Mouse (Mus musculus): ENCODE results near the gene Tinf2. TPM values are rescaled to one million over a fixed set of nuclear protein-coding genes. Genes with fewer than 3 reads are reported as not detected.
A peak's percentile ranks its signal among the peaks of the same experiment; 100 is the strongest.

Gene Tinf2
- polyA plus RNA-seq, 1 experiment from 2014 or later: 38.7 TPM

DNA sequence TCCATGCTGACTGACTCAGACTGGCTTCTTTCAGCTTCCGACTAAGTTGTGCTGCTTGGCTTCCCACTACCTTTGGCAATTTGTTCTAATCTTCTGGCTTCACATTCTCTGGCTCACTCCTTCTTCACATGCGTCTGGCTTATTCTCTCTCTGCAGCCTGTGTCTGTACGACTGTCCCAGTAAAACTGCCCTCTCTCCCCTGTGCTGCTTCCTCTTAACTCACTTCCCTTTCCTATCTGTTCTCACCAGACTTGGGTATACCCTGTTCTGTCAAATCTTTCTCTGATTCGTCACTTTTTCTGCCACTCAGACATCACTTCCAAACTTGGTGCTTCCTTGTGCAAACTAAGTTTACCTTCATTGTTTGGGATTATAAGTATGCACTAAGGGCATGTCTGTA lies 15.6 kb upstream of the Tinf2 start:
- Histone ChIP-seq H3K4me3 (replicated peaks) (no peak overlapping the region), H3K36me3 (no peaks in the 10 kb centered on the region), H3K4me1 (replicated peaks) (no peaks in the 10 kb centered on the region), H3K27ac (no peak overlapping the region), H3K27me3 (replicated peaks) (no peaks in the 10 kb centered on the region), H3K4me2 (replicated peaks) (no peak overlapping the region), H3K9ac (no peak overlapping the region), H3K9me3 (no peaks in the 10 kb centered on the region)
- WGBS: 79% methylated on average over 4 of the region's 4 CpGs
- ATAC-seq: no peak

DNA sequence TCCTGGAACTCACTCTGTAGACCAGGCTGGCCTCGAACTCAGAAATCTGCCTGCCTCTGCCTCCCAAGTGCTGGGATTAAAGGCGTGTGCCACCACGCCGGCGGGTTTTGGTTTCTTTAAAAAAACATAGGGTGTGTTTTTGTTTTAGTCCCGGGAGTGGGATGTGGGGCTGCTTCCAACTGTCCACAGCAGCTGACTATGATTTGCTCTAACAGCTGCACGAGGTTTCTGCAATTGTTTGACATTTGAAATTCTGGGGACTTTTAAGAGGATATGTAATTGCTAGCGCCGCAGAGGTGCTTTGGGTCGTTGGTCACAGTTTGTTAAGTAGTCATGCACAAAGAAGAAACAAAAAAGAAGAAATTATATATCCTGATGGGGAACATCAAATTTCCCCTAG lies 7.8 kb upstream of the Tinf2 start:
- no peaks in the 10 kb centered on the region for H3K27me3 ChIP-seq (replicated peaks)
- H3K4me2 ChIP-seq (replicated peaks): no peak overlapping the region
- H3K27ac ChIP-seq: no peak overlapping the region
- H3K9ac ChIP-seq: no peak overlapping the region
- 70% methylated on average over 10 of the region's 10 CpGs for WGBS
- no peaks in the 10 kb centered on the region for H3K4me1 ChIP-seq (replicated peaks)
- no peaks in the 10 kb centered on the region for H3K36me3 ChIP-seq
- no peak for ATAC-seq
- H3K9me3 ChIP-seq: no peaks in the 10 kb centered on the region
- H3K4me3 ChIP-seq (replicated peaks): no peak overlapping the region

DNA sequence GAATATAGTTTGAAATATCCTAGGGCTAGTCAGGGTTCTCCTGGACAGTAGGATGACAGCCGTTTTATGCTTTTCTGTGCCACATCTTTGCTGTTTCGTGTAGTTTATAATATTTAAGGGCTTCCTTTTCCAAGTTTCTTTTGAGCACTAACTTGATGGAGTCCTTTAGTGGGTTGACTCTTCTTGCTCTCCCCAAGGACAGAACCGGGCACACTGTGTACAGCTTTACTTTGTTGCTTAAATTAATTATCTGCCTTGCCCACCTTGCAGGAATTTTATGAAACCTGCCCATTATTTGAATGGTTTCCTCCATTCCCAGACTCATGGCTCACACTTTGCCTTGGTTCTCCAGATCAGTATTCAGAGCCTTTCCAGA lies 486 bp upstream of the Tinf2 start:
- Histone ChIP-seq H3K4me3 (replicated peaks) (peak overlapping the region; percentile 76), H3K27ac (no peak overlapping the region), H3K9ac (peak overlapping the region; percentile 76), H3K27me3 (replicated peaks) (no peaks in the 10 kb centered on the region), H3K36me3 (peaks cover 21% of the 10 kb centered on the region), H3K4me1 (replicated peaks) (peaks cover 8% of the 10 kb centered on the region), H3K9me3 (no peaks in the 10 kb centered on the region), H3K4me2 (replicated peaks) (peak overlapping the region; percentile 83)
- peak; percentile 27 for ATAC-seq
- 14% methylated on average over 3 of the region's 3 CpGs for WGBS

DNA sequence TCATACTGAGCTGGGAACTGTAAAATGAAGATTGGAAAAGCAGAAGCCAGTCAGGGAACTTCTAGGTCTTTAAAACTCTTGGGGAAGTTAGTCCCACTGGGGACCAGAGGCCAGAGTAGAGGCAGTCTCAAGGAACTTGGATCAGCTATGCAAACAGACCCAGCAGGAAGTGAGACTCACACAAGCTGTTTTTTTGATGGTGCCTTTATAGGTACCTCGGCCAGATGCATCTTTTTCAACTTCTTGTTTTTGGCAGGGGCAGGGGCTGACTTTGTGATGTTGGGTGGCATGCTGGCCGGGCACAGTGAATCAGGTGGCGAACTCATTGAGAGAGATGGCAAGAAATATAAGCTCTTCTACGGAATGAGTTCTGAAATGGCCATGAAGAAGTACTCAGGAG lies 4.0 kb downstream of the Tinf2 start:
- peaks cover 14% of the 10 kb centered on the region for H3K4me1 ChIP-seq (replicated peaks)
- no peak overlapping the region for H3K4me3 ChIP-seq (replicated peaks)
- no peak for ATAC-seq
- 82% methylated on average over 4 of the region's 4 CpGs for WGBS
- peaks cover 34% of the 10 kb centered on the region for H3K36me3 ChIP-seq
- H3K9ac ChIP-seq: no peak overlapping the region
- no peak overlapping the region for H3K4me2 ChIP-seq (replicated peaks)
- no peaks in the 10 kb centered on the region for H3K9me3 ChIP-seq
- no peak overlapping the region for H3K27ac ChIP-seq
- no peaks in the 10 kb centered on the region for H3K27me3 ChIP-seq (replicated peaks)

DNA sequence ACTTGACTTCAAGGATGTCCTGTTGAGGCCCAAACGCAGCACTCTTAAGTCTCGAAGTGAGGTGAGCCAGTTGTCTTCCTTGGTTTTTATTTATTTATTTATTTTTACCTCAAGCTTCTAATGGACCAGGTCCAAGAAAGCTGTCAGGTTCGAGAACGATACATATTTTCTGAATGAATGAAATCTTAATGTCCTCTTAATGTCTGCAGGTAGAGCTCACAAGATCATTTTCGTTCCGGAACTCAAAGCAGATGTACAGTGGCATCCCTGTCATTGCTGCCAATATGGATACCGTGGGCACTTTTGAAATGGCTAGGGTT lies 8.9 kb downstream of the Tinf2 start:
- H3K27ac ChIP-seq: no peak overlapping the region

DNA sequence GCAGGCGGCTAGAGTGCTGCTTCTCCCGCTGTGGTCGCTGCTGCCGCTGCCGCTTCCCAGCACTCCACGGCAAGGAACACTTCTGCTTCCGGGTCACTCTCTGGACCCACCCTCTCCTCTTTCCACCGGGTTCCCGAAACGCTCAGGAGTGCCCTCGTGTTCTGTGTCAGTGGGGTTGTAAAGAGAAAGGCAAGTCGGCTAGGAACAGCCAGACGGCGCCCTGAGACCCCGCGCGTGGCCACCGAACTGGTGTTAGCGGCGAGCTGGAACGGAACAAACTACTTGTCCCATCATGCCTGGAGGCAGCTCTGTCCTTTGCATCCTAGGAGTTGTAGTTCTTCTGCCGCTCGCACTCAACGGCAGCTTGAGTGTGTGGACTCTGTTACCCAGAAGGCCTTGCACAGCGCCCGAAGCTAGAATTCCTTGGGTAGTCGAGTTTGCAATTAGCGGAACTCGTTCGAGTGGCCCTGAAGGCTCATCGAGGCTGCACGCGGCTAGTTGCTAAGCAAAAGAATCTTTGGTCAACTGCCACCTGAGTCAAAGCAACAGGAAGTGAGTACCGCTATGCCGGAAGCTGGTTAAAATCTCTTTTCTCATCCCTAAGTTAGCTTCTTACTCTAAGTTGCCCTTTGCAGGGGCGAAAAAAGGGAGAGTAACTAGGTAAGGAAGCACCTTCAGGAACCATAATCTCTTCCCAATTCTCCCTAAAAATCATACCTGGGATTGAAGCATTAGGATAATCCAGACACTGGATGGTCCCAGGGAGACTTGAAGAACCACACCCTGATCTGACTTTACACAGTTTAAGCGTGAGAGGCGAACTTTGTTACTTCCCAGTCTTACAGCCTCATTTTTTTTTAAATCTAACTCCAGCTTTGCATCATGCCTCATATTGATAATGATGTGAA lies 9.5 kb downstream of the Tinf2 start, which contains the start of the genes Gmpr2 and Nedd8:
Gene Gmpr2, plus strand, starts transcription at position 109 of the 908 bp plus-strand sequence.
Gene Nedd8, minus strand, starts transcription at position 292 of the 908 bp plus-strand sequence.
- peak within 1 kb of the TSS; percentile 72 for H3K4me2 ChIP-seq (replicated peaks)
- H3K9ac ChIP-seq: peak within 1 kb of the TSS; percentile 73
- H3K27me3 ChIP-seq (replicated peaks): no peaks in the 10 kb centered on the region
- H3K9me3 ChIP-seq: no peaks in the 10 kb centered on the region
- peak within 1 kb of the TSS; percentile 75 for H3K27ac ChIP-seq
- peaks cover 17% of the 10 kb centered on the region; the same call in 1 of the 2 replicates for H3K4me1 ChIP-seq (replicated peaks)
- peak; percentile 99 for ATAC-seq
- peaks cover 15% of the 10 kb centered on the region for H3K36me3 ChIP-seq
- under 1% methylated on average over 38 of the region's 38 CpGs for WGBS
- peak within 1 kb of the TSS; percentile 65 for H3K4me3 ChIP-seq (replicated peaks)

More for the DNA sequence above, 8.9 kb downstream of the Tinf2 start:
- Histone ChIP-seq H3K4me3 (replicated peaks) (peak overlapping the region; percentile 65), H3K9ac (no peak overlapping the region), H3K4me1 (replicated peaks) (peaks cover 17% of the 10 kb centered on the region; the same call in 1 of the 2 replicates), H3K4me2 (replicated peaks) (peak overlapping the region; percentile 72), H3K27me3 (replicated peaks) (no peaks in the 10 kb centered on the region), H3K36me3 (peaks cover 17% of the 10 kb centered on the region), H3K9me3 (no peaks in the 10 kb centered on the region)
- WGBS: 70% methylated on average over 7 of the region's 7 CpGs
- no peak for ATAC-seq

DNA sequence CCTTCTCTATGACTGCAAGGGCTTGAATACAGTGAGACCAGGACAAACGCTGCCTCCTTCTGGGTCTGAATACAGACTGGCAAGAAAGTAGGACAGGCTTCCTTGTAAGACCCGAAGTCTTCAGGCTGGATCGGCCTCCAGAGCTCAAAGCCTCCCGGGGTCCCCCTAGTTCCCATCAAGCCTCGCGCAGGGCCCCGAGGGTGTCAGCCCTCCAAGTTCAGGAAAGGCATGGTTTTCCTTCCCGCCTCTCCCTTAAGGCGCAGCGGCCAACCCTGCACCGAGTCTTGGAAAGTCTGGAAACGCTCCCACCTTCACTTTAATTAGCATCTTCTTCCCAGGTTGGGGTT lies 10.2 kb downstream of the Tinf2 start:
- WGBS: under 1% methylated on average over 12 of the region's 12 CpGs
- Histone ChIP-seq H3K4me2 (replicated peaks) (peak overlapping the region; percentile 72), H3K27ac (peak overlapping the region; percentile 75), H3K4me3 (replicated peaks) (peak overlapping the region; percentile 65), H3K9ac (peak overlapping the region; percentile 73), H3K36me3 (peaks cover 10% of the 10 kb centered on the region; the same call in 1 of the 2 replicates), H3K27me3 (replicated peaks) (no peaks in the 10 kb centered on the region), H3K4me1 (replicated peaks) (peaks cover 17% of the 10 kb centered on the region; the same call in 1 of the 2 replicates), H3K9me3 (no peaks in the 10 kb centered on the region)
- peak; percentile 54 for ATAC-seq

DNA sequence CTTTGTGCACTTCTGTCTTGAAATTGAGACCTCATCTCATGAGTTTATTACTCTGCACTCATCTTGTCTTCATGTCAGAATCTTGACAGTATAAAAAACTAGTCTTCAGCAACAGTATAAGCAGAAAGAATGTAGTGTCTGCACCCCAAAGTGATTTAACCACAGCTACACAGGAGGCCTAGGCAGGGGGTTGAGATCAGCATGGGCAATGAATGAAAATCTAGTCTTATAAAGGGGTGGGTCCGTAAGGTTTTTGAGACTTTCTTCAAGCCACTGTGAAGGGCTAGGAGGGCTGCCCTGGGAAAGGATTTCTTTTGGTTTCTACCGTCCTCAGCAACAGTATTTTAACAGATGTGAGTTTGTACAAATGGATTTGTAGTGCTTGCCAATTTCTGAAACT lies 21.0 kb downstream of the Tinf2 start:
- Histone ChIP-seq H3K27ac (0 out of 2 replicates have a peak overlapping the region, but pooled peaks have one; percentile 17), H3K9ac (no peak overlapping the region), H3K4me3 (replicated peaks) (peak overlapping the region; percentile 61), H3K27me3 (replicated peaks) (no peaks in the 10 kb centered on the region), H3K4me2 (replicated peaks) (peak overlapping the region; percentile 61; the same call in 1 of the 2 replicates), H3K9me3 (no peaks in the 10 kb centered on the region), H3K4me1 (replicated peaks) (peaks cover 4% of the 10 kb centered on the region; the same call in 1 of the 2 replicates), H3K36me3 (peaks cover 12% of the 10 kb centered on the region)
- WGBS: 59% methylated on average over 2 of the region's 2 CpGs
- ATAC-seq: peak; percentile 1; the same call in 1 of the 2 replicates

DNA sequence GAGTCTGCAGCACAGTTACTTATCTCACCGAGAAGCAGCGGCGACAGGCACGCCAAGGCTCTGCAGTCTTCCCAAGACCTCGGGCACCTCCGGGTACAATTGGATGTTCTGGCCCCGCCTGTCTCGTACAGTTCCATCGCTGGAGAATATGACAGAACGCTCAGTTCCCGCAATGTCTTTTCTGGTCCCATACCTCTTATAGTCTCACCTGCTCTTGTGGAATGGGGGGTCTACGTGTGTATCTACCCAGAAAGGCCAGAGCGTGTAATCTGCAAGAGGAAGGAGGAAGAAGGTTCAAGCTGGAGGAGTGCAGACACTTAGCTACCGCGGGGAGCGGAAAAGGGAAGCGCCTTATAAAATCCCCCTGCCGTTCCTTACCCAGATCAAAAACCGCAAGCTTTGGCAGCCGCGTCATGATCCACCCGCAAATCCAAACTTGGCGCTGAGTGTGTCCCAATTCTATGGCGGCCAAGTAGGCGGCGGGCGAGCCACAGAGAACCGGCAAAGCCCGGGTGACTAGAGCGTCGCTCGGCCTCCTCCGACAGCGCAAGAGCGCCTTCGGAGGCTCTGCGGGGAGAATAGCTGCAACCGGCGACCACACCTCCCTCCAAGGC lies 21.6 kb downstream of the Tinf2 start, which contains the start of gene Mdp1:
Gene Mdp1, minus strand, starts transcription at position 549 of the 614 bp plus-strand sequence.
- H3K27me3 ChIP-seq (replicated peaks): no peaks in the 10 kb centered on the region
- H3K27ac ChIP-seq: peak within 1 kb of the TSS; percentile 60; the same call in 1 of the 2 replicates
- peak; percentile 92 for ATAC-seq
- H3K36me3 ChIP-seq: peaks cover 12% of the 10 kb centered on the region
- peak within 1 kb of the TSS; percentile 61 for H3K4me2 ChIP-seq (replicated peaks)
- H3K4me3 ChIP-seq (replicated peaks): peak within 1 kb of the TSS; percentile 61
- H3K9me3 ChIP-seq: no peaks in the 10 kb centered on the region
- under 1% methylated on average over 39 of the region's 39 CpGs for WGBS
- H3K4me1 ChIP-seq (replicated peaks): peaks cover 4% of the 10 kb centered on the region; the same call in 1 of the 2 replicates
- peak within 1 kb of the TSS; percentile 74 for H3K9ac ChIP-seq

DNA sequence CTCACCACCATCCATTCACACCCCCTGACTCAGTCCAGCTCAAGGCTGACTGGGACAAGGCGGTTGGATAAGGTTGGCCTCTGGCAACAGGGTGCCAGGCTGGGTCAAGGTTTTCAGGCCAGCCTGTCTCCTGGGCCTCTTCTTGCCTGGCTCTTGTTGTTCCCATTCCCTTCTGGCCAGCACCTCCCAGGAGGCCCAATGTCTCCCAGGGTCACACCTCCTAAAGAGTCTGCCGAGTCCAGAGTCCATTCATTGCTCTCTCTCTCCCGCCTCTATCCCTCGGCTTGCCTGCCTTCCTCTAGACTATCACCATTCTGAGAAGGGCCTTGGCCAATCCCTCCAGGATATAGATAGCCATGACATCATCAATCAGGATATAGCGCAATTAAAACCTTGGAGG lies 23.6 kb downstream of the Tinf2 start:
- 0 out of 2 replicates have a peak overlapping the region, but pooled peaks have one; percentile 9 for H3K4me2 ChIP-seq (replicated peaks)

DNA sequence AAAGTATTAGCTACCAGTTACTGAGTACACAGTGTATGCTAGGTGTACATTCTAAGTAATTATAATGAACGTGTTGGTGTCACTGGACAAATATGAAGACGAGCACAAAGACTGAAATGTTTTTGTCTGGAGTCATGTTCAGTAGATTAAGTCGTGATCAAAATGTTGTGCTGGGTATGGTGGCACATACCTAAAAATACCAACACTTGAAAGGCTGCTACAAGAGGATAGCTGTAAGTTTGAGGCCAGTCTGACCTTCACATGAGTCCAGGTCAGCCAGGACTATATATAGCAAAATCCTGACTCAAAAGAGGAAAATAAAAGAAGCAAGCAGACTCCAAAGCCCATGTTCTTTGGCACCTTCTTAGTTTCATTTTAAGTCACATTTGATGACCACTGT lies 24.7 kb downstream of the Tinf2 start:
- no peak overlapping the region for H3K27ac ChIP-seq
- WGBS: 84% methylated on average over 3 of the region's 3 CpGs
- ATAC-seq: no peak

More for the DNA sequence above, 23.6 kb downstream of the Tinf2 start:
- 63% methylated on average over 5 of the region's 5 CpGs for WGBS
- no peaks in the 10 kb centered on the region for H3K9me3 ChIP-seq
- no peaks in the 10 kb centered on the region for H3K27me3 ChIP-seq (replicated peaks)
- peak overlapping the region; percentile 54; the same call in 1 of the 2 replicates for H3K27ac ChIP-seq
- peaks cover 5% of the 10 kb centered on the region; the same call in 1 of the 2 replicates for H3K36me3 ChIP-seq
- peaks cover 4% of the 10 kb centered on the region; the same call in 1 of the 2 replicates for H3K4me1 ChIP-seq (replicated peaks)
- ATAC-seq: peak; percentile 89
- no peak overlapping the region for H3K9ac ChIP-seq
- H3K4me3 ChIP-seq (replicated peaks): no peak overlapping the region

DNA sequence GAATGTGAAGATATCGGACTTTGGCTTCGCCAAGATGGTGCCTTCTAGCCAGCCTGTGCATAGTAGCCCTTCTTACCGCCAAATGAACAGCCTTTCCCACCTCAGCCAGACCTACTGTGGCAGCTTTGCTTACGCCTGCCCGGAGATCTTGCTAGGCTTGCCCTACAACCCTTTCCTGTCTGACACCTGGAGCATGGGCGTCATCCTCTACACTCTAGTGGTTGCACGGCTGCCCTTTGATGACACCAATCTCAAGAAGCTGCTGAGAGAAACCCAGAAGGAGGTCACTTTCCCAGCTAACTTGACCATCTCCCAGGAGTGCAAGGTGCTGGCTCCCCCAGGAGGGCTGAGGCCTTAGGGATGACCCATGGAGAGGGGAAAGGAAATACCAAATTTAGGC lies 30.1 kb downstream of the Tinf2 start:
- Histone ChIP-seq H3K27me3 (replicated peaks) (no peaks in the 10 kb centered on the region), H3K27ac (no peak overlapping the region), H3K9me3 (no peaks in the 10 kb centered on the region), H3K9ac (no peak overlapping the region), H3K4me3 (replicated peaks) (no peak overlapping the region), H3K36me3 (no peaks in the 10 kb centered on the region), H3K4me1 (replicated peaks) (no peaks in the 10 kb centered on the region), H3K4me2 (replicated peaks) (no peak overlapping the region)
- no peak for ATAC-seq
- WGBS: 87% methylated on average over 7 of the region's 7 CpGs

More for the DNA sequence above, 24.7 kb downstream of the Tinf2 start:
- Histone ChIP-seq H3K4me3 (replicated peaks) (no peak overlapping the region), H3K4me2 (replicated peaks) (no peak overlapping the region), H3K9ac (no peak overlapping the region), H3K36me3 (0 out of 2 replicates have a peak, but pooled peaks cover under 1% of the 10 kb centered on the region), H3K27me3 (replicated peaks) (no peaks in the 10 kb centered on the region), H3K4me1 (replicated peaks) (peaks cover 4% of the 10 kb centered on the region; the same call in 1 of the 2 replicates), H3K9me3 (no peaks in the 10 kb centered on the region)

Measured in intestine, embryonic 15.5 days (tissue).